Mouse (Mus musculus): ENCODE results near the gene Plekha7.

DNA sequence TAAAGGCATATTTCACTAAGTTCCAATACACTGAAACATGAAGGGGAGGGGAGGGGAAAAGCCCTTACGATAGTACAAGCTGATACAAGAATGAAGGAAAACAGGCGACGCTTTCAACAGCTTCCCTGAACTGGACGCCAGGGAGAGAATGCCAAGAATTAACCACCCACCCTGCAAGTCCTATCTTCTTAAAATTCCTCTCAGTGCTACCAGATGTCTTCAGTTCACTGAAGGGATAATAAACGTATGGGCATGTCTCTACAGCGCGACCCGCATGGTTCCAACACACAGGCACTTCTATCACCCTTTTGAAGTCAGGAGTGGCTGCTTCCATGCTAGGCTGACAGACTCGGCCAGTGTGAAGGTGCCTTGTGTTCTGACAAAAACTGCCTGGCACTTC, 118.5 kb downstream of the Plekha7 start:
- TF ChIP-seq CTCF (IDR thresholded peaks at IDR 0.05; ENCODE audit: insufficient read depth, low read depth, low read length) = no peak
- TF ChIP-seq POLR2A (IDR thresholded peaks at IDR 0.05; ENCODE audit: insufficient read depth, low read depth, low read length) = no peak

Data from olfactory bulb, adult 2 months (tissue).